Mouse (Mus musculus) kidney, adult 2 months (tissue): ENCODE measurements around the gene Slc39a11.

Experiments
- CTCF ChIP-seq: fragments of 200-500 bp; conservative IDR thresholded peaks from 2 replicates; pipeline ENCODE4 v1.5.1; 2011; ENCODE audit warnings: low read depth, mild to moderate bottlenecking, control low read depth, low read length, moderate library complexity, mixed read lengths; ENCODE audit not compliant: insufficient read depth, insufficient read length
- POLR2A ChIP-seq: fragments of 200-500 bp; IDR thresholded peaks from one replicate; pipeline ENCODE4 v1.6.1; 2011; ENCODE audit warnings: low read depth, low read length, control low read depth

DNA sequence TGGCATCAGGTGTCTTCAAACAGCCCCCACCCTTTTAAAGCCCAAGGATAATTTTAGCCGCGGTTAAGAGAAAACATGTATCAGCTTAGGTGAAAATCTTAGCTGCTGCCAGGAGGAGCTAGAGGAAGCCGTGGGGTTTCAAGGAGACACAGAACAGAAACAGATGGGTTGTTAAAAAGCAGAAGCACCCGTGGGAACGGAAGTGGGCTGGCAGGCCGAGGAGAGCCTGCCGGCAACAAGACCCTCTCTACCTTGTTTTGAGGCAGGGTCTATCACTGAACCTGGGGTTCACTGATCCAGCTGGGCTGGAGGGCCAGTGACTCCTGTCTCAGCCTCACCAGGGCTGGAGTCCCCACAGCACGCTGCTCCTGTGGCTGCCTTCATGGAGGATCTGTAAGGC lies 310.1 kb downstream of the Slc39a11 start:
- TF ChIP-seq CTCF: no peak
- TF ChIP-seq POLR2A: no peak
